Mouse (Mus musculus) effector memory CD4-positive, alpha-beta T cell, adult 5 months (primary cell): ENCODE data around the gene Rfc2. TPM values are rescaled to one million over a fixed set of nuclear protein-coding genes. Genes with fewer than 3 reads are reported as not detected.

ENCODE experiments used
- polyA plus RNA-seq: library from polyadenylated mRNA; unstranded; fragments of 100-300 nt; shearing (Covaris generic); gene quantifications from one replicate; pipeline ENCODE4 v1.2.1, GENCODE M21; 2017

Gene Rfc2
- polyA plus RNA-seq = 103 TPM

GRCm38 (mm10) chr5:134581146-134581545, at the start of gene Rfc2:
Rfc2 (plus strand) TSS chr5:134581366.

GRCm38 (mm10) chr5:134552110-134552972, 28.8 kb upstream of the Rfc2 start, which contains the start of gene Clip2:
Clip2 (minus strand) TSS chr5:134552434.

DNA sequence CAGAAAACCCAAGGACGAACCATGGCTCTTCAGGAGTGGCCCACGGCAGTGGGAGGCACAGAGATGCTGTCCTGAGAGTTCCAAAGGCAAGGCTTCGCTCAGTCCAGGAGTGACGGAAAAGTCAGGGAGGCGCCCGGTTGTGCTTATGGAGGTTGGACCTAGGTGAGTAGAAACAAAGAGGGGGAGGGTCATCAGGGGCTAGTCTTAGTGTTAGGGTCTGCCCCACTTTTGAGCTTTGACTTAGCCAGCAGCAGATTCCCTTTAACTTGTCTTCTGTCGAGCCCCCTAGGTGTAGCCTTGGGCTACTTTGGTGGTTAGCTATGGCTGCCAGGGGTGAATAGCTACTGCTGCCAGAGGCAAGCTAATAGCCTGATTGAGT, 21.1 kb upstream of the Rfc2 start, which contains the start of gene Syna:
Gene Syna (minus strand): TSS at position 101 of the 379 bp plus-strand sequence.

DNA sequence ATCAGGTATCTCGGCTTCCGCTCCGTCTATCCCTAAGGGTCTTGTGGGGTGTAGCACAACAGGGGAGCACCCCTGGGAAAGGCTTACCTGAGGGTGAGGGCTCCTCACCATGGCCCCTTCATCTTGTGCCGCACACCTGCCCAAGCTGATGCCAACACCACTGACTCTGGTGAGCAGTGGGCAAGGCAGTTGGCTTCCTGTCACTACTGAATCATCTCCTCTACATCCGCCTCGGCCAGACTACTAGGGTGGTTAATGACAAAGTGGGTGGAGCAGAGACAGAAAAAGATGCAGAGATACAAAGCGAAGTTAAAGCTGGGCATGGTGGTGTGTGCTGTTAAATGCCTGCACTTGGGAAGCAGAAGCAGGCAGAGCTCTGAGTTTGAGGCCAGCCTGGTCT, 33.6 kb downstream of the Rfc2 start, which contains the start of gene Lat2:
Gene Lat2 (minus strand): TSS at position 224 of the 400 bp plus-strand sequence.

DNA sequence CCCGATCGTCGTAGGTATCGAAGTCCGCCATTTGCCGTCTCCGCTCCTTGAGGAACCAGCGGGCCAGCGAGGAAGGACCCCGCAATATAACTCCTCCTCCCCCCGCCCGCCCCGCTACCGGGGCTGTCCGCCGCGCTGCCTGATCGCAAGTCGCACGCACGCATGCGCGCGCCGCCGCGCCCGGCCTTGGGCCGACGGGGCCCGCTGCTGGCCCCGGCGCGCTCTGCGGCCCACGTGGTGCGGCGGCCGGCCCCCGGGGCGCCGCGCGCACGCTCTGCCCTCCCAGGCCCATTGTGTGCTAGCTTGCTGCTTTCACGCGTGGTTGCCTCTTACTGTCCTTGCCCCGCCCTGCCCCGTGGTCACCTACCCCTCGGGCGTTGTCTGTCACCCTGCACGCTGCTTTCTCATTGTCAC, 58.1 kb downstream of the Rfc2 start, which contains the start of gene Eif4h:
Gene Eif4h (minus strand): TSS at position 222 of the 414 bp plus-strand sequence.

Other genes starting within 250 kb of the Rfc2 start
- 3.1 TPM for gene Gtf2ird1, start 124.7 kb upstream of the Rfc2 start, polyA plus RNA-seq
- 1.6 TPM for gene Clip2, start 28.9 kb upstream of the Rfc2 start, polyA plus RNA-seq
- gene Syna, start 21.2 kb upstream of the Rfc2 start, polyA plus RNA-seq = not detected
- gene Lat2, start 33.7 kb downstream of the Rfc2 start, polyA plus RNA-seq = not detected
- 237 TPM for gene Eif4h, start 58.1 kb downstream of the Rfc2 start, polyA plus RNA-seq
- gene Limk1, start 107.2 kb downstream of the Rfc2 start, polyA plus RNA-seq = 14.3 TPM
- not detected for gene Eln, start 166.0 kb downstream of the Rfc2 start, polyA plus RNA-seq